Mouse (Mus musculus): Measurements from ENCODE around the gene Ccnjl.
A peak's percentile ranks its signal among the peaks of the same experiment; 100 is the strongest.

The Ccnjl gene

DNA sequence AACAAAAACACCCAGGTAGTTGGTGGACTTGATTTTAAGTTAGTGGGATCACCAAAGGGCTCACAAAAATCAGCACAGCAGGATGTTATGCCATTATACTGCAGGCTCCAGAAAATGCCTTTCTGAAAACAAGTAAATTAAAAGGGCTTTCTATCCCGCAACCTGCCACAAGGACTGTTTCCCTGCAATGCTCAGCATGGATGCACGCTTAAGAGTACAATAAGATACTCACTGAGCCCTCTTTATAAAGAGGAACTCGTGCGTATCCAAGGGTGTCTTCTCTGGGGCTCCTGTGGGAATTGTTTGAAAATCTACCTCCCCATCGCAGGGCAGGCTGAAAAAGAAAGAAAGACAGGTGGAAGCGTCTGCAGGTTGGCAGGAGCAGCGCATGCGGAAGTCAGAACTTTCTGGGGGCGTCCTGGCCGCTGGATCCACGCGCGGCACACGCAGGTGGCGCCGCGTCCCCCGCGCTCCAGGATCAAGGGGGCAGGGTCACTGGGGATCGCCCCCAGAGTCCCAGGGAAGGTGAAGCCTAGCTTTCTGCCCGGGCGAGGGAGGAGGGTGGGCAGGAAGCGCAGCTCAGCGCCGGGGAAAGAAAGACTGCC, 404 bp upstream of the Ccnjl start:
- peak; percentile 66 to 67 for DNase-seq

DNA sequence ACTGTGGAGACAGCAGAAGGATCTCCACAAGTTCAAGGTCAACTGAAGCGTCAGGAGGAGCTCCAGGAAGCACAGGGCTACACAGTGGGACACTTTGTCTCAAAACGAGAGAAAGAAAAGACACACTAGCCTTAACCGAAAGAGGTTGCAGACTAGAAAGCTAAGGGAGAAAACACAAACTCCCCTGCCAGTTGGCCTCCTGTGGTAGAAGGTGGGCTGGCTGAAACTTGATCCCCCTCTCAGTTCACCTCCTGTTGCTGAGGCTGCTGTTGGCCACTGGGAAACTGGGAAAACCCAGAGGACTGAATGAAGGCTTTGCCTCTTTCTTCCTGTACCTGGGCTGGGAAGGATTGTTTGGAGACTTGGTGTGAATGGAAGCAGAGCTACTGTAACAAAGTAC, 1.5 kb downstream of the Ccnjl start:
- DNase-seq = no peak

GRCm38 (mm10) chr11:43531619-43532018, 3.0 kb downstream of the Ccnjl start:
- DNase-seq = no peak

- no peak for DNase-seq
These were observed 8.5 kb downstream of the Ccnjl start for GRCm38 (mm10) chr11:43537074-43537473.

DNA sequence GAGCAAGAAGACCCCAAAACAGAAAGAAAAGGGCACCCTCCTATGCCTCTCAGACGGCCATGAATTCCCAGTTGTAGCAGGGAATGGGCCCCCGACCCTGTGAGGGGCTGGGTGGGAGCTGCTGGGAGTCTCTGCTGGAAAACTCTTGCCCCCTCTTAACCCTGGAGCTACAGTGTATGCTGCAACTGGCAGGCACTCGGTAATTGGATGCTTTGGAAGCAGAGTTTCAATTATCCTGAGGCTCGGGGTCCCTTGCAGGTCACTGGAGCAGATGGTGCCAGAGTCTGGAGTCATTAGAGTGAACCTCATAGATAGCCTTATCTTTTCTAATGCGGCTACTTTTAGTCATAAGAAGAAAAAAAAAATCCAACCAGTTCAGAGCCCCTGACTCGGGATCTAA, 11.3 kb downstream of the Ccnjl start:
- no peak for DNase-seq

- no peak for DNase-seq
These were observed 15.3 kb downstream of the Ccnjl start for GRCm38 (mm10) chr11:43543711-43544466.

DNA sequence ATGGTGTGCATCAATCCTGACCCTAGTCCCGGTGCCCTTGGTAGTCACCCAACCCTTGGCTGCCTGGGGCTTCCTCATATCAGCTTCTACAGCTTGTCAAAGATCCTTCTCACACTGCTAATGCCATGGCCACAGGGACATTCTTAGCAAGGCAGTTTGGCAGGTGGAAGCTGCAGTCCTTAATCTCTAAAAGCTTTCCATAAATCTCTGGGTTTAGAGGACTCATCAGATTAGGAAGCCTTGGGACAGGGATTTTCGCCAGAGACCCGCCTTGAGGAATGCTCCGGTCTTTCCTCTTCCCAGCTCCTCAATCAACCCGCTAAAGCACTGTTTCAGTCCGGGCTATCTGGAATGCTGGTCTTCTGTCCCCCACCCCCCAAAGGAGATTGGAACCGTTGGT, 16.2 kb downstream of the Ccnjl start:
- no peak for DNase-seq

DNA sequence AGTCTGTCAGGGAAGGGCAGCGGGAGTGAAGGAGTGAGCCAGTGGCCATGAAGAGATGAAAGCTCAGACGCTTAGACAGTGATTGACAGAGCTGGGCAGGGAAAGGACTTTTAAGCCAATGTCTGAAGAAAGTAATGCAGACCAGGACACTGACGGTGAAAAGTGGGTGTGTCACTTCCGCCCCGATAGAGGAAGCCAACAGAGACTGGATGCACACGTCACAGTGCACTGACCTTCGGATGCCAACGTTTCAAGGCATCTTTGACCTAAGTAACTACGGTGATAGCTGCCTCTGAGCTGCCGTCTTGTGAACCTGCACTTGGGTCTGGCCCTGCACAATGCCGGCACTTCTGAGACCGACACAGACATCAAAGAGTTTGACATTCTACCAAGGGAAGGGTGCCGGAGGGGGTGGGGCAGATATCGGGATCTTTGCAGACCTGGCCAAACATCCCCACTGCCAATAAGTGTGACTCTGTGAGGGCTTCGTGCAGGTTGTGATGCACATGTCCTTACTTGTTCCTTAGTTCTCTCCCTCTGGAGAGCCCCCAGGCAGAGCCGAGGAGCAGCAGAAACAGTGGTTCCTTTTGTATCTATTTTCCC, 17.4 kb downstream of the Ccnjl start:
- DNase-seq = no peak

DNA sequence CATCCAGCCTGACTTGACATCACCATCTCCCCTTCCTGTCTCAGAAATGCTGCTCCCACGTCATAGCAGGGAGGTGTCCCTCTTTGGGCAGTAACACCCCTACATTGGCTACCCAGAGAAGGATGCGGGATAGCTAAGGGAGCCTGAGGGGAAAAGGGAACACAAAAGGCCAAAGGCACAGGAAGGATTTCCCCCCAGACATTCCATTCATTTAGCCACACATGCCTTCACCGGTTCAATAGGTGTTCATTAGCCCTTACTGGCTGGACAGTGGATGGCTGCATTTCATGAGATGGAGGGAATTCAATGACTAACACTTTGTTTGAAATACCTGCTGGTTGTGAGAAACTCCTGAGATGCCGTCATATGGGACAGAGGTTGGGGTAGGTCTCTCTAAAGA, 18.1 kb downstream of the Ccnjl start:
- no peak for DNase-seq

- DNase-seq = no peak
These were observed 19.6 kb downstream of the Ccnjl start for GRCm38 (mm10) chr11:43548148-43548547.

- DNase-seq = no peak
These were observed 20.3 kb downstream of the Ccnjl start for GRCm38 (mm10) chr11:43548657-43549435.

DNA sequence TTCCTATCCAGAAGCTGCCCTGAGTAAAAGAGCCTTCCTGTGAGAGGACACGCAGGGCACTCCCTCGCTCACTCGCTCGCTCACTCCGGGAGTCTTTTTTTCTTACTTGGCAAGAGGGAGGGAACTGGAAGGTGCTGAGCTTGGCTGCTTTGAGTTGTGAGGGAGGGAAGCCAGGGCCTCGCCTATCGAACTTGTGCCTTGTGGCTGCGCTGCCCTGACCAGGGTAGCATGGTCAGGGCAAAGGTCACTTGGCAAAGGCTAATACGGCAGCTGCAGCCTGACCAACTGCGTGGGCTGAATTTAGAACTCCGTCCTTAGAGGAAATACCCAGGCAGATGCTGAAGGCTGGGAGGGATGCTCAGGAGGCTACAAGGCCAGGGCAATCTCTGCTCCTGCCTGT, 21.1 kb downstream of the Ccnjl start:
- DNase-seq = no peak

DNA sequence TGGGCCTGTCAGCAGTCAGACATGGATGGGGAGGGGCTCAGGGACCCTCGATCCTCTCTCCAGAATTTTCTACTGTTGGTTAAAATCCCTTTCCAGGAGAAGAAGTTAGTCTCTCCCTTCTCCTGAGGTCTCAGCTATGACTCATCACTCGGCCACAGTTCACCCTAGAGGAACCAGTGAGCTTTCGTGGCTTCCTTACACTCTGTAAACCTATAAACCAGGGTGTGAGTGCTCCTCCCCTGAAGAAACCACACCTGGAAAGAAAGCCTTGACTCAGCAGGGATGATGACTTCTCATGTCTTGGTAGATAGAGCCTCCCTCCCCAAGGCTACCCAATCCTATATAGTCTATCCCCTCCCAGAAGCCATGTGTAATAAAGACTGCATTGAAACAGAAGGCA, 23.2 kb downstream of the Ccnjl start:
- DNase-seq = no peak

- no peak for DNase-seq
These were observed 24.1 kb downstream of the Ccnjl start for GRCm38 (mm10) chr11:43552675-43553074.

DNA sequence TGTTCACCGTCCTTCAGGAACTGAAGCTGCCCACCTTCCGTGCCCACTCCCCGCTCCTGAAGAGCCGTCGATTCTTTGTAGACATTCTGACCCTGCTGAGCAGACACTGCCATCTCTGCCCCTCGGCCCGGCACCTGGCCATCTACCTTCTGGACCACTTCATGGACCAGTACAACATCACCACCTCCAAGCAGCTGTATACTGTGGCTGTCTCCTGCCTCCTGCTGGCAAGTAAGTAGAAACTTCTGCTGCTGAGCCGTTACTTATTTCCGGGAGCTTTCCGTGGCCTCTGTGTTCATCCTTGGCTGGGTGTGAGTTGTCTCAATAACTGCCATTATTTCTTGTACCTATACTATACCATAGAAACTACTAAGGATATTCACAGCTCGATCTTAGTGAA, 28.0 kb downstream of the Ccnjl start:
- DNase-seq = no peak

GRCm38 (mm10) chr11:43559515-43560292, 31.1 kb downstream of the Ccnjl start:
- DNase-seq = no peak

DNA sequence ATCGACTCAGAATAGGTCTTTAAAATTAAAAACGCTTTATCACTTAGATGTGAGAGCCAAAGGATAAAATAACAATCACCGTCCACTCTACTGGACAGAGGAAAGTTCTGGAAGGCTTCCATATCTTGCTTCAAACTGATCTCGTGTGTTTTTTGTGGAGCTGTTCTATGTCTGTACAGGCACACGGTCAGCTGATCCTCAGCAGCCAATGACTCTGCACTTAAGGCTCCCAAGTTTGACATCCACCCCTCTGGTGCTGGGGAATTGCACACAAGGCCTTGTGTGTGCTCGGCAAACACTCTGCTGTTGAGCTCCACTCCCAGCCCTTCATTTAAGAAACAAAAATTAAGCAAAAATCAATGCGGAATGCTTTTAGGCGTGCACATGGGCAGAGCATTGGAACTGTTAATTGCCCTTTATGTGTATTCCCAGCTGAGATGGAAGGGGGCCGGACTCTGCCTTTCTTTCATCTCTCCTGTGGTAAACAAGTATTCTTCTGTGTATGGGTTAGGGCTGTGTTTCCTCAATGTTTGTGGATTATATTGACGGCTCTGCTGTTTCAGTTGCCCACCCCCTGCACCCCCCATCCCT, 35.2 kb downstream of the Ccnjl start:
- no peak for DNase-seq

GRCm38 (mm10) chr11:43565414-43565813, 36.8 kb downstream of the Ccnjl start:
- DNase-seq = no peak

DNA sequence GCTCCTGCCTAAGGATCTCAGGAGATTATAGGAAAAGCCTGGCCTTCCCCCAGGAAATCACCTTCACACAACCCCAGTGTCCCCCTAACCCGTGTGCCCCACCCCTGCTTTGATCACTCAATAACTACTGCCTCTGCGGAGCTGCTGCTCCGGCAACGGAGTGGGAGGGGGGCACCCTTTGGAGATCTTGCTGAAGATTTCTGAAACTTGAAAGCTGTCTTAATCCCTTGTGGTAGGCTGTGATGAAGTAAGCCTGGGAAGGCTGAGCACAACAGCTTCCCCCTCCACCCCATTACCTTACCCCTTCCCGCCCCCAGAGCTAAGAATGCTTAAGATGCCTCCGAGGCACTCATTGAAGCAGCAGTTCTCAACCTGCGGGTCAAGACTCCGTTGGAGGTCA, 37.3 kb downstream of the Ccnjl start:
- no peak for DNase-seq

DNA sequence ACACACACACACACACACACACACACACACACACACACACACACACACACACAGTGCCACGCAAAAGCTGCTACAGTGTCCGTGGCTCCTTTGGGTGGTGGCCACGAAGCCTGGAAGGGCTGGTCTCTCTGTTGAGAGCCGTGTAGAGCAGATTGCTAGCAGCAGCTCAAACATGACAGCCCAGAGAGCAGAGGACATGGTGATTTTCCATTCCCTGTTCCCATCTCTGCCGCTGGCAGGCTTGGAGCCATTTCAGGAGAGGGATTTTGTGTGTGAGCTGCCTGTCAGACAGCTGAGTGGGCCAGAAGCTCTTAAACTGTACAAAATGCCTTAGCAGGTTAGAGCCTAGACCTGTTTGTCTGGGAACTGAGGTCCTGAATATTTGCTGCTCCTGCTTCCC, 38.1 kb downstream of the Ccnjl start:
- DNase-seq = no peak

DNA sequence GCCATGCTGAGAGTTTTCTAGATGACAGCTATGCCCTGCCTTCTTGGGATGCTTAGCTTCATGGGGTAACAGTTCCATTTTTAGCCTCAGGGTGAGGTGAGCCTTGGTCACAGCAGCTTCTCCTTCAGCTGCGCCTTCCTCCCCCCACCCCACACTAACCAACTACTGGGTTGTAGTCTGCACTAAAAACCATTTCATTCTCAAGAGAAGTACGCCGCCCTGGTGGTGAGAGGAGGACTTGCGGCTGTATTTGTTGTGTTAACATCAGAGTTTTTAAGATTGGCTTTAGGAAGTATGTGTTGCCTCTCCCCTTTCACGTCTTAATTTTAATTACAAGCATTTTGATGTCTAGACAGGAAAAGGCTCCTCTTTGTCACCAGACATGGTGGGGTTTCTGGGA, 39.7 kb downstream of the Ccnjl start:
- DNase-seq = peak in 1 of 2 experiments; percentile 18

GRCm38 (mm10) chr11:43569188-43569587, 40.6 kb downstream of the Ccnjl start:
- DNase-seq = no peak

Measured in thymus, adult 18-20 months (tissue).